Mouse (Mus musculus) right cerebral cortex, adult 18-20 months (tissue): ENCODE measurements at regions not wholly inside any gene's neighbourhood (a gene's known extent, or its start where the extent isn't known, plus 50 kb on each side); places are given as distances from the start of the nearest gene placed in this dataset.
A peak's percentile ranks its signal among the peaks of the same experiment; 100 is the strongest.

Source experiments
- DNase-seq: peaks from one replicate; pipeline ENCODE4 v3.0.0; 2022; ENCODE audit warnings: mixed read lengths

DNA sequence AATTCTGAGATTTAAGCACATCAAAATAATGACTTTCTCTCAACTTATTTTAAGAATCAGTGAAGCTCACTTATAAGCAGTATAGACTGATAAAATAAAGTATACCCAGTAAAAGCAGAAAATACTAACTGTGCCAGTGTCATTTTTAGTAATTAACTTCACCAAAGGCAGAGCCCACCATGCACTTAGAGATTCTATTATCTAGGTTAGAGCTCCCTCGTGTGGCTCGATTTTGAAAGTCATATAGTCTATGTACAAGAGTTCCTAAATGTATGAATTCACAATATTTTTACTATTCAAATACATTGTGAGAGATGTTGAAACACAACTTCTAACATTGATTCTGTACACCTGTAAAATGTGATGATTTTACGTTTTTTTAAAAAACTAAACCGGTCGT lies 589.3 kb downstream of the Kcnj3 start:
- peak; percentile 7 for DNase-seq

DNA sequence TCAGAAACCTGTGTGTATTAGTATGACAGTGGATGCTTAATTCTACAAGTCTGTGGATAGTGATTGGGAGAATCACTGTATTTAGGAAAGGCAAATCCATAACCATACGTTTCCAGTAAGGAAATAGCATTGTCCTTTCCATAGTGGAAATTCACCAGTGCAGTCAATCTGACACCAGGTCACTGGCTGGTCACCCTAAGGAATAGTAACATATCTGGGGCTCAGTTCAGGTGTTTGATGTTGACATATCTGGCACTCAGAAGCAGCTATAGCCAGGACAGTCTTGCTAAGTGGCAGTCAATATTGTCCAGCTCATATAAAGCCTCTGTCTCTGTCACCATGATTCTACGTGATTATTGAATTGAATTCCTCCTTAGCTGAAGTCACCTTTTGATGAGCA lies 593.2 kb downstream of the Kcnj3 start:
- DNase-seq = no peak
